Mouse (Mus musculus) neural tube, embryonic 15.5 days (tissue): ENCODE results near the gene Rad51ap1. TPM values are rescaled to one million over a fixed set of nuclear protein-coding genes. Genes with fewer than 3 reads are reported as not detected.
A peak's percentile ranks its signal among the peaks of the same experiment; 100 is the strongest.

ENCODE experiments used
- ATAC-seq: fragments of 200-750 bp; cut with Nextera tagmentation; 2 replicates; pipeline ENCODE4 v1.8.0; 2017; ENCODE audit warnings: mild to moderate bottlenecking, moderate TSS enrichment, moderate library complexity; ENCODE audit not compliant: low FRiP score
- H3K27ac ChIP-seq: fragments of 300-500 bp; sonication (generic); replicated peaks from 2 replicates; pipeline ENCODE4 v1.5.1; 2015; ENCODE audit warnings: mild to moderate bottlenecking, inconsistent platforms
- H3K27me3 ChIP-seq: fragments of 300-500 bp; sonication (generic); replicated peaks from 2 replicates; pipeline ENCODE4 v1.6.1; 2015; ENCODE audit warnings: inconsistent platforms
- H3K36me3 ChIP-seq: fragments of 300-500 bp; sonication (generic); 2 replicates; pipeline ENCODE4 v1.6.1; 2015; ENCODE audit warnings: inconsistent platforms
- H3K4me1 ChIP-seq: fragments of 300-500 bp; sonication (generic); 2 replicates; pipeline ENCODE4 v1.6.1; 2015; ENCODE audit warnings: inconsistent platforms
- H3K4me2 ChIP-seq: fragments of 300-500 bp; sonication (generic); 2 replicates; pipeline ENCODE4 v1.6.1; 2015; ENCODE audit warnings: inconsistent platforms, mild to moderate bottlenecking, moderate library complexity
- H3K4me3 ChIP-seq: fragments of 300-500 bp; sonication (generic); replicated peaks from 2 replicates; pipeline ENCODE4 v1.5.1; 2015; ENCODE audit warnings: mild to moderate bottlenecking, inconsistent platforms
- H3K9ac ChIP-seq: fragments of 300-500 bp; sonication (generic); replicated peaks from 2 replicates; pipeline ENCODE4 v1.6.1; 2015; ENCODE audit warnings: mild to moderate bottlenecking, inconsistent platforms
- H3K9me3 ChIP-seq: fragments of 300-500 bp; sonication (generic); replicated peaks from 2 replicates; pipeline ENCODE4 v1.6.1; 2016; ENCODE audit warnings: inconsistent platforms
- WGBS: fragments of 180-500 bp; shearing (Covaris S2); methylation state at CpG from one replicate; pipeline ENCODE4 v1.1.7; 2015; ENCODE audit warnings: mixed read lengths; 5-methylcytosine and 5-hydroxymethylcytosine counted together
- polyA plus RNA-seq: library from polyadenylated mRNA; unstranded; fragments of >200 nt; fragmentation: Nextera tagmentation; extraction: Ambion mirVana; gene quantifications from 2 replicates; pipeline ENCODE4 v1.2.1, GENCODE M21; 2015

Gene Rad51ap1
- polyA plus RNA-seq, 1 experiment from 2014 or later, result 11.2 TPM

DNA sequence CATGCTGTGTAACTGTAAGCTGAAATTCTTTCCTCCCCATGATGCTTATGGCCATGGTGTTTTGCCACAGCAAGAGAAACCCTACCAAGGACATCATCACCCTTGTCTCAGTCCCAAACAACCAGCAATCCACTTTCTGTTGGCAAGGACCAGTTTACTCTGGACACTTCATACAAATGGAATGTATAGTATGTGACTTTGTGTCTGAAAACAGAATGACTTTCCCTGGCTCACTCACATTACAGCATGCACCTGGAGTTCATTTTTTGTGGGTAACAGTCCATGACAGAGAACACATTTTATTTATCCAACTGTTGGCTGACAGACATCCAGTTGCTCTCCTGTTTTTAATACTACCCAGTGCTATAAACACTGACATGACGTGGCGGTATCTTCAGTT lies 6.5 kb downstream of the Rad51ap1 start:
- no peaks in the 10 kb centered on the region for H3K4me1 ChIP-seq
- H3K9ac ChIP-seq, result no peak overlapping the region
- no peaks in the 10 kb centered on the region for H3K36me3 ChIP-seq
- H3K27ac ChIP-seq, result no peak overlapping the region
- H3K4me3 ChIP-seq, result no peak overlapping the region
- no peak for ATAC-seq
- no peaks in the 10 kb centered on the region for H3K9me3 ChIP-seq
- no peaks in the 10 kb centered on the region for H3K27me3 ChIP-seq
- H3K4me2 ChIP-seq, result no peak overlapping the region
- WGBS, result 83% methylated on average over 2 of the region's 2 CpGs

GRCm38 (mm10) chr6:126921111-126921881 lies 18.1 kb downstream of the Rad51ap1 start, which contains the start of gene Dyrk4:
Gene Dyrk4, minus strand, starts transcription at chr6:126921839.
- Histone ChIP-seq H3K4me2 (peak within 1 kb of the TSS; percentile 48), H3K27me3 (no peaks in the 10 kb centered on the region), H3K4me3 (peak within 1 kb of the TSS; percentile 21), H3K36me3 (peaks cover 5% of the 10 kb centered on the region; the same call in 1 of the 2 replicates), H3K9ac (no peak within 1 kb of the TSS), H3K9me3 (no peaks in the 10 kb centered on the region), H3K4me1 (no peaks in the 10 kb centered on the region), H3K27ac (no peak within 1 kb of the TSS)
- no peak for ATAC-seq
- WGBS, result 7% methylated on average over 21 of the region's 21 CpGs

DNA sequence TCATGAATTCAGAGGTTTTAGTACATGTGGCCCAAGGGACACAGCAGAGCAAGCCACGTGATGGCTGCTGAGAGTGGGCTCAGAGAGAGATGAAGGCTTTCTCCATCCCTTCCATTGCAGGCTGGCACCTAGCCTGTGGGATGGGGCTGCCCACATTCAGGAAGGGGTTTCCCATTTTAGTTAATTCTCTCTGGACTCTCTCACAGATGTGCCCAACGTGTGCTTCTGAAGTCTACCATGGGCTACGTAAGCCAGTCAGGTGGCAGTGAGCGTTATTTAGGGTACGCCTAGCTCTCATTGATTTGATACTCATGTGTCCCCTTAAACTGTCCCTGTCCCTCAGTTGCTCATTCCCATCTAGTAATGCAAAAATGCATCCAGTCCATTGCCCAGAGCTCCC lies 24.5 kb downstream of the Rad51ap1 start:
- H3K27ac ChIP-seq, result no peak overlapping the region
- no peaks in the 10 kb centered on the region for H3K9me3 ChIP-seq
- H3K4me3 ChIP-seq, result no peak overlapping the region
- H3K27me3 ChIP-seq, result no peaks in the 10 kb centered on the region
- WGBS, result 84% methylated on average over 5 of the region's 5 CpGs
- H3K4me1 ChIP-seq, result no peaks in the 10 kb centered on the region
- H3K4me2 ChIP-seq, result no peak overlapping the region
- no peak overlapping the region for H3K9ac ChIP-seq
- ATAC-seq, result no peak
- H3K36me3 ChIP-seq, result no peaks in the 10 kb centered on the region

GRCm38 (mm10) chr6:126910727-126911126 lies 28.7 kb downstream of the Rad51ap1 start:
- Histone ChIP-seq H3K27ac (no peak overlapping the region), H3K9me3 (no peaks in the 10 kb centered on the region), H3K36me3 (no peaks in the 10 kb centered on the region)

GRCm38 (mm10) chr6:126907876-126908275 lies 31.5 kb downstream of the Rad51ap1 start:
- Histone ChIP-seq H3K27ac (no peak overlapping the region), H3K36me3 (no peaks in the 10 kb centered on the region), H3K9ac (no peak overlapping the region), H3K27me3 (no peaks in the 10 kb centered on the region), H3K4me3 (no peak overlapping the region), H3K9me3 (no peaks in the 10 kb centered on the region), H3K4me1 (no peaks in the 10 kb centered on the region), H3K4me2 (no peak overlapping the region)
- no peak for ATAC-seq
- 68% methylated on average over 3 of the region's 3 CpGs for WGBS

More at GRCm38 (mm10) chr6:126910727-126911126, 28.7 kb downstream of the Rad51ap1 start:
- Histone ChIP-seq H3K4me2 (no peak overlapping the region), H3K27me3 (no peaks in the 10 kb centered on the region), H3K4me1 (no peaks in the 10 kb centered on the region), H3K9ac (no peak overlapping the region), H3K4me3 (no peak overlapping the region)
- no peak for ATAC-seq
- 86% methylated on average over 4 of the region's 4 CpGs for WGBS

GRCm38 (mm10) chr6:126907378-126907777 lies 32.0 kb downstream of the Rad51ap1 start:
- no peaks in the 10 kb centered on the region for H3K27me3 ChIP-seq
- H3K36me3 ChIP-seq, result no peaks in the 10 kb centered on the region
- no peak for ATAC-seq
- no peak overlapping the region for H3K4me3 ChIP-seq
- no peaks in the 10 kb centered on the region for H3K4me1 ChIP-seq
- H3K9ac ChIP-seq, result no peak overlapping the region
- no peaks in the 10 kb centered on the region for H3K9me3 ChIP-seq
- H3K4me2 ChIP-seq, result no peak overlapping the region
- 77% methylated on average over 4 of the region's 5 CpGs for WGBS
- no peak overlapping the region for H3K27ac ChIP-seq

DNA sequence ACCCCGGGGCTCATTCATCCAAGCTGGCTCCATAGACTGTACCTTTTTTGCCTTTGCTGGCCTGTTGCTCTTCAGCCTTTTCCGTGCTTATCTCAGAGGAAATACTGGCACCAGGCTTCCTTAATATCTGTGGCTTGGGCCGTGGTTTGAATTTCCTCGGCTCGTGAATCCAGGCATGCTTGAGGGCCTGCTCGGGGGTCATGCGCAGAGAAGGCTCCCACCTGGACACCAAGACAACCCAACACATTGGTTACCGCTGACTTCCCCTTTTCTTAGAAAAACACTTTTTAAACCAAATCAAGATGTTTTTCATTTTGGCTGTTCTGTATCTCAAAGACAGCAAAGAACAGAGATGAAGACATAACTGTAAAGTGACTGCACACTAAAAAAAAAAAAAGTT lies 62.3 kb downstream of the Rad51ap1 start:
- Histone ChIP-seq H3K4me1 (no peaks in the 10 kb centered on the region), H3K27ac (no peak overlapping the region), H3K4me3 (no peak overlapping the region), H3K27me3 (no peaks in the 10 kb centered on the region), H3K9ac (no peak overlapping the region), H3K4me2 (no peak overlapping the region), H3K9me3 (no peaks in the 10 kb centered on the region), H3K36me3 (no peaks in the 10 kb centered on the region)
- 83% methylated on average over 8 of the region's 8 CpGs for WGBS
- ATAC-seq, result no peak

Other genes starting within 250 kb of the Rad51ap1 start
- 23.7 and 26.5 TPM in 2 replicates for gene Kcna6, start 198.9 kb downstream of the Rad51ap1 start, polyA plus RNA-seq
- 210 and 213 TPM in 2 replicates for gene Ndufa9, start 90.5 kb downstream of the Rad51ap1 start, polyA plus RNA-seq
- gene Akap3, start 86.5 kb downstream of the Rad51ap1 start, polyA plus RNA-seq, result 0.06 and 0.09 TPM in 2 replicates
- gene Dyrk4, start 17.7 kb downstream of the Rad51ap1 start, polyA plus RNA-seq, result 0.09 and 0.78 TPM in 2 replicates
- gene D6Wsu163e, start 375 bp upstream of the Rad51ap1 start, polyA plus RNA-seq, result 31.9 and 32.0 TPM in 2 replicates
- 0.05 and 0.10 TPM in 2 replicates for gene Fgf6, start 76.0 kb upstream of the Rad51ap1 start, polyA plus RNA-seq
- gene Fgf23, start 133.3 kb upstream of the Rad51ap1 start, polyA plus RNA-seq, result 0.13 TPM in 1 of 2 replicates, not detected in the other
- gene Tigar, start 170.0 kb upstream of the Rad51ap1 start, polyA plus RNA-seq, result 6.3 and 7.3 TPM in 2 replicates
- gene Ccnd2, start 212.6 kb upstream of the Rad51ap1 start, polyA plus RNA-seq, result 155 and 302 TPM in 2 replicates